Mouse (Mus musculus): ENCODE measurements around the gene R3hdm2.

R3hdm2 gene

DNA sequence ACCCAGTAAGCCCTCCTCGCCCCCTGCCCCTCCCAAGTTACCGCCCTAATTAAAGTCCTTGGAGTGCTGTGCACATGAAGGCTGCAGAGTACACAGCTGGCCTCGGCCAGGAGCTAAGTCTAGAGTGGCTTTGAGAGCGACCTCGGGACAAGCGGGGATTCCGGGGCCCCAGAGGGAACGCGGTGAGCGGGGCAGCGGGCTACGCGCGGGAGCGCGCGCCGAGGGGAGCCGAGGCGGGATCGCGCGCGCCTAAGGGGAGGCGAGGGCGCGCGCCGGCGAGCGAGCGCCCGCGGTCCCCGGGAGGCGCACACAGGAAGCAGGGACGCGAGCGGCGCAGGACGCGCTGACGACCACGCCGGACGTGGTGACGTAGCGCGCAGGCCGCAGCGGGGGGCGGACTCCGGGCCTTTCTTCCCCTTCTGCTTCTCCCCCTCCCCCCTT, at the start of gene R3hdm2:
R3hdm2 (plus strand) TSS at position 77 of the 441 bp plus-strand sequence.
- peak; percentile 98 for ATAC-seq (ENCODE audit: low TSS enrichment)

DNA sequence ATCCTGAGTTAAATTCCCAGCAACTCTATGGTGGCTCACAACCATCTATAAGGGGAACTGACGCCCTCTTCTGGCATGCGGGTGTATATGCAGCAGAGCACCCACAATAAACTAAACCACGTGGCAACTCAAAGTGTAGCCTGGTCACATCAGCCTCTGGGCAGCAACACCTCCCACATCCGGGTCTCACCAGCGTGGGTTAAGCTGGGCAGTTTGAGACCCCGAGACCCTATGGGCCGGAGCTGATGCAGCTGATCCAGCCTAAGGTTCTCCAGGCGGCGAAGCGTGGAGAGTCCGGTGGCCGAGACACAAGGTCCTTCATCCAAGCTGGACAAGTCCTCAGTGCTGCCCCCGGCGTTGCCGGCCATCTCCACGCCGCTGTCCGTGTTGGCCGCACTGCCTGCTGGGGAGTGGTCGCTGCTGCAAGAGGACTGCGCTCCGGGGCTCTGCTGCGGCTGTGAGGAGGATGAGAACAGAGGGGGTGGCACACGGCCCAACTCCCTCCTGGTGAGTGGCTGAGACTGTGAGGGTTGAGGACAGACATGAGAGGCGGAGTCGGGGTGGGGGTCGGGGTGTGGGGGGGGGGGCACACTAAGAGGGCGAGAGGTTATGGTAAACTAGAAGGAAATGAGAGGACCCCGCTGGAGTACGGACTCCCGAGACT, 47.8 kb upstream of the R3hdm2 start:
- no peak for ATAC-seq (ENCODE audit: low TSS enrichment)

DNA sequence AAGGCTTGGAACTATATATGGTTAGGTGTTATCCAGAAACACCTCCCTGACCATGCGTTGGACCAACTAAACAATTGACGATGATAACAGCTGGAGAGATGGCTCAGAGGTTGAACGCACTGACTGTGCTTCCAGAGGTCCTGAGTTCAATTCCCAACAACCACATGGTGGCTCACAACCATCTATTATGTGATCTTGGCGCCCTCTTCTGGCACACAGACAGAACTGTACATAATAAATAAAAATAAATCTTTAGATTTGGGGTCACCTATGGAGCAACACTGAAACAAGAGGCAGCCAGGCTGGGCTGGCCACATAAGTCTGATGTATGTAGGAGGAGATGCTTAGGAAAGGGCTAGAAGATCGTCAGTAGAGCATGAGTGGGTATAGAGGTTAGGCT, 47.0 kb upstream of the R3hdm2 start:
- ATAC-seq (ENCODE audit: low TSS enrichment): no peak

- no peak for ATAC-seq (ENCODE audit: low TSS enrichment)
These were observed 44.9 kb upstream of the R3hdm2 start for GRCm38 (mm10) chr10:127335271-127335670.

GRCm38 (mm10) chr10:127336952-127337351, 43.2 kb upstream of the R3hdm2 start:
- no peak for ATAC-seq (ENCODE audit: low TSS enrichment)

GRCm38 (mm10) chr10:127337536-127338099, 42.5 kb upstream of the R3hdm2 start:
- ATAC-seq (ENCODE audit: low TSS enrichment): no peak

- peak; percentile 82 for ATAC-seq (ENCODE audit: low TSS enrichment)
These were observed 41.0 kb upstream of the R3hdm2 start for GRCm38 (mm10) chr10:127338930-127339682.

DNA sequence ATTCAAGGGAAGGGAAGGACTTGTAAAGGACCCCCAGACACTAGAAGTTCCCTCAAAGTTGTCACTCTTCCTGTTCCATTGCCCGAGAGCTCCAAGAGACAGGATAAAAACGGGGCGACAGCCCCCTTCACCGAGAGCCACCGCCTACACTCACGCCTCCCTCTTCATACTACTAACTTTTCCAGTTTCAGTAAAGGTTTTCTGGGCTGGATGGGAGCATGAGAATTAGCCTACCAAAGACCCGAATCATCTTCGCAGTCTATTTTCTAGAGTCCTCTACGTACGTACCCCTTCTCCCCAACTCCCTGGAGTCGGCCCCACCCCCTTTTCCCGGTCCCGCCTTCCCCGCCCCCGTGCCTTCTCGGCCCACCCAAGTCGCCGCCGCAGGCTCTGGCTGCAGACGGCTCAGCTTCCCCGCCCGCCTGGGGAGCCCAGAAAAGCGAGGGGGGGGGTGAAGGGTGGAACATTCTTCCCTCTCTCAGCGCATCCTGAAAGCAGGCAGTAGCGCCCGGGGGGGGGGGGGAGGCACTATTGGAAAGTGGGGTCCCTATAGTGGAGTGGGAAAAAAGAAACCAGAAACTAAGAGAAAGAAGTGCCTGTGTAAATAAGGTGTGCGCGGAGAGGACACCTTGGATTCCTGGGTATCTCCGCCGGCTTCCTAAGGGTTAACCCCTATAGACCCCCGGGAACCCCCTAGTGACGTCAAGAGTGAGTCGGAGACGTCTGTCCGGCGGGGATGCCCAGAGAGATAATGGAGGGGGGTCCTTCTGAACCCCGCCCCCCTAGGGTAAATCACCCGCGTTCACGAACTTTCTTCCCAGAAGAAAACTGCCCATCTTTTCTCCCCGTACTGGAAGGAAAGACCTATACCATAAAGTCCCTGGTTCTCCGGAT, 40.2 kb upstream of the R3hdm2 start:
- no peak for ATAC-seq (ENCODE audit: low TSS enrichment)

DNA sequence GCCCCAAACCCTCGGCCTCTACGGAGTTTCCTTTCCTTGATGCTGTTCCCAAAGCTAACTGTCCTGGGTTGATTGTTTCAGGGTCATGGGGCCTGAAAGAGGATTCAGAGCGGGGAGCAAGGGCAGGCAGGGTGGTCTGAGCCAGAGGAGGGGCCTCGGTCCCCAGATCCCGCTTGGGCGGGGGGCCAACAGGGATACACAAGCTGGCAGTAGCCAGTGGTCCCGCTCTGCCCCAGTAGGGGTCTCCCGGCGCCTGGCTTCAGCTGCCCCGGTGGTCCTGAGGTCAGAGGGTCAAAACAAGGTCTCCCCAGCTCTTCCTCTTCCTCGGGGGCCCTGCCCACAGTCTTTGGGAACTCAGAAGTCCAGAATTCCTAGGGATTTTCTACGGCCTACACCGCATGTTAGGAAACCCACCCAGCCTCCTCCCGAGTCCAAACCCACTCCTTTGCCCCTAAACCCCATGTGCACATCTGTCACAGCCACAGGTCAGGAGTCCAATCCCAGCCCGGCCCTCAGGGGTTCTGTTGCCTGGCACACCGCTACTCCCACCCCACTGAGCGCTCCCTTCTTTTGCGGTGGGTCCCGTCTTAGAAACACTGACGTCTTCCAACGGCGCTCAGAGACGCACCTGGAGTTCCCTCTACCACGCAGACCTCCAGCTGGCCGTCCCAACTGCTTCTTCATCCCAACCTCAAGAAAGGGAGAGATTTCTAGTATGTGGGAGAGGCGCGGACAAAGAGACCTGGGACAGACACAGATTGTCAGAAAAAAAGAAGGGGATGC, 39.4 kb upstream of the R3hdm2 start:
- no peak for ATAC-seq (ENCODE audit: low TSS enrichment)

DNA sequence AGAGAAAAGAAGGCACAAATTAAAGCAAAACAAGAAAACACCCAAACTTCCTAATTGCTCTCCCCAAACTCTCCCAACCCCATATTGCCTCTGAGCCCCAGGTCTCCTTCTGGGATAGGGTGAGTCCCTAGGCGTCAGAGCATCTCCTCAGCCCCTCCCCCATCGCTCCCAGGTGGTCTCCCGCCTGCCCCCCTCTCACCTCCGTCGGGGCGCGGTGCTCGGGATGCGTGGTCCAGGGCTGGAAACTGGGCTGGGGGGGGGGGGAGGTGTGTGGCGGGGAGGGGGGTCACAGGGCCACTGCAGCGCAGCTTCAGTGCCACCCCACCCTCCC, 38.8 kb upstream of the R3hdm2 start:
- ATAC-seq (ENCODE audit: low TSS enrichment): no peak

DNA sequence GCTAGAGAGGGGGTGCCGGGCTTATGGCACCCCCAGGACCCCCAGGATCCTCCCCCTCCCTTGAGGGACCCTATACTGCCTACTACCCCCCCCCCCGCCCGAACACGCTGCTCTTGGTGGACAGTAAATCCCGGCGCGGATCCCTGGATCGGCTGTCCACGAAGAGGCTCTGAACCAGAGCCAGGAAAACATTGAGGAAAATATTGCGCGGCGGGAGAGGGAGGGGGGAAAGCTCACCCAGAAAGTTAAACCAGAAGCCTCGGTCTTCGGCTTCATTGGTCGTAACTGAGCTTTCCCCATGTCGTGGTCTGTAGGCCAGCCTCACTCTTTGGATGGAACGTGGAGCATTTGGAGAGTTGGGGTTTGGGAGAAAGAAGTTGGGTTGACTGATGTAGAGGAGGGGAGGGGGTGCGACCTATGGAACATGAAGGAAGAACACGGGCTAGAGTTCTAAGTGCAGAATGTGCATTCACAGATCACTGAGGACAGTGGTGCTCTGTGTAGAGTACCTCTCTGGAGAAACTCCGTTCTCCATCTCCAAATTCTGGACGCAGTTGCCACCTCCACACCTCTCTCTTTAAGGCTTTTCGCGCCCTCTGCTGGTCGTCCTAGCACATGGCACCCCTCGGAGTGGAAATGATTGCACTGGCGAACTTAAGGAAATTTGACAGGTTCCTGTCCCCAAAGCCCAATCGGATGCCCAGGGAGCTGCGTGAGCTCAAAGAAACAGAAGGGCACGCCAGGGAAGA, 38.1 kb upstream of the R3hdm2 start, which contains the start of gene Gli1:
Gli1 (minus strand) TSS at position 84 of the 749 bp plus-strand sequence.
- ATAC-seq (ENCODE audit: low TSS enrichment): peak; percentile 58

DNA sequence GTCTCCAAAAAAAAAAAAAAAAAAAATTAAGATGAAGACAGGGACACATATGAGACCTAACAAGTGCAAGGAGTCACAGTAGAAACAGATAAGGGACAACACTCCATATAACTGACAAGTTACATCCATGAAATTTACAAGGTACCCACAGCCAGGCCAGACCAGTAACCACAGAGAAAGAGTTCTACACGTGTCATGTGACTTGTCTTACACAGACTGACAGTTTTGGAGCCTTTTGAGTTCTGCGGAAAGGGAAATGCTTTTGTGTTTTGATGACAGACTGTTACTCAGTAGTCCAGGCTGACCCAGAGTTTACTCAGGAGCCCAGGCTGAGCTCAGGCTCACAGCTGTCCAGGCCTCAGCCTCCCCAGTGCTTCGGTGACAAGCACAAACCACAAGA, 37.1 kb upstream of the R3hdm2 start:
- no peak for ATAC-seq (ENCODE audit: low TSS enrichment)

- ATAC-seq (ENCODE audit: low TSS enrichment): no peak
These were observed 34.0 kb upstream of the R3hdm2 start for GRCm38 (mm10) chr10:127346173-127346572.

- ATAC-seq (ENCODE audit: low TSS enrichment): no peak
These were observed 31.2 kb upstream of the R3hdm2 start for GRCm38 (mm10) chr10:127348957-127349356.

DNA sequence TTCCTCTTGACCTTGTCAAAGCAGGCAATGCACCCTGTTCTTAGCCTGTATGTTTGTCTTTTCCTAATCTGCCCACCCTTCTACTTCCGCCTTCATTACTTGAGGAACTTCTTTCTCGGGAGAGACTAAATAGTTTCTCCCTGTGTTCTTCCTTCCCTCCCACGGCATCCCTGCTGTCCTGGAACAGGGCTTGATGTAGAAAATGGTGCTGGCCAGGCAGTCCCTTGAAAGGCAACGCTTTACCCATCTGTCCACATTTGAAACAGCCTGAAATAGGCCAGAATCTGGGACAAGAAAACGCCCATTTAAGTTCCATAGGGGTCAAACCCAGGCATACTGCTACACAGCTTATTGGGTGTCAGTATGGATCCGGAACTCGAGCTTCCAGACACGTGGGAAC, 30.3 kb upstream of the R3hdm2 start:
- ATAC-seq (ENCODE audit: low TSS enrichment): peak; percentile 35; the same call in 1 of the 2 replicates

DNA sequence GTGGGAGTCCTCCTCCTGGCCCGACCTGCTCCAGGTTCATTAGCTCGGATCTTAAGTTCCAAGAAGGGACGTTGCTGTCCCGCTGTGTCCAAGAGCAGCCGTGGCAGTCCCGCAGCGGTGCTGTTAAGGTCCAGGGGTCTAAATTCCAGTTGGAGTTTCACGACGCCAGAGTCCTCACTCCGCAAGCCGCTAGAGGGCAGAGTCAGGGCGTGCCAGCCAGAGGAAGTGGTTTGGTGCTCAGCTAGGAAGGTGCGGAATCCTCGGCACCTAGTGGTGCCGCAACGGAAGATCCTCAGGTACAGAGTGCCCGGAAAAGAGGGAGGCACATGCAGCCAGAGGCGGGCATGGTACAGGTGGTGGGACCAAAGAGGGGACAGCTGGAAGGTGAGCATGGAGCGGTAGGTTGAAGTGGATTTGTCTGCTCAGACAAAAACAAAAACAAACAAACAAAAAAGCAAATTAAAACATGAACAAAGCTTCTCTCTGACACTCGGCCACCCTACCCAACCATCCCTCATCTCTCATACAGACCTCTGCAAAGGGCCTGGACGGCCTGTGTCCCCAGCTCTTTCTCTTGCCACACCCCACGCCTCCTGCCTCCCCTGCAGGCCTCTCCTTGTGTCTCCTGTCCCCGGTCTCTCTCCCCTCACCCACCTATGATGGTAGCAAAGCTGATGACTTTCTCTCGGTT, 29.4 kb upstream of the R3hdm2 start:
- peak; percentile 49 for ATAC-seq (ENCODE audit: low TSS enrichment)

DNA sequence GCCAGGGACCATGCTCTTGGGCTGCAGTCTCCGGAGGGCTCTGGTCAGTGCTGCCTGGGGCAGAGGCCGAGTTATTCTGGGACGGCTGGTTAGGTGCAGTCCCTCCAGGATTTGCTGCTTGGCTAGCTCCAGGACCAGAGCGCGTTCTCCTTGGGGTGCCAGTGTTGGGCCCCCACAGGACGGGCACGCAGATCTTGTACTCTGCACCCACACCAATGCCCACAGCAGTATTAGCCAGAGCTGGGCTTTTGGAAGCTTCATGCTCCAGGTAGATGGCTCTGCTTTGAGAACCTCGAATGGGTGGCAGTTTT, 28.9 kb upstream of the R3hdm2 start:
- ATAC-seq (ENCODE audit: low TSS enrichment): no peak

- ATAC-seq (ENCODE audit: low TSS enrichment): no peak
These were observed 28.4 kb upstream of the R3hdm2 start for GRCm38 (mm10) chr10:127351719-127352118.

DNA sequence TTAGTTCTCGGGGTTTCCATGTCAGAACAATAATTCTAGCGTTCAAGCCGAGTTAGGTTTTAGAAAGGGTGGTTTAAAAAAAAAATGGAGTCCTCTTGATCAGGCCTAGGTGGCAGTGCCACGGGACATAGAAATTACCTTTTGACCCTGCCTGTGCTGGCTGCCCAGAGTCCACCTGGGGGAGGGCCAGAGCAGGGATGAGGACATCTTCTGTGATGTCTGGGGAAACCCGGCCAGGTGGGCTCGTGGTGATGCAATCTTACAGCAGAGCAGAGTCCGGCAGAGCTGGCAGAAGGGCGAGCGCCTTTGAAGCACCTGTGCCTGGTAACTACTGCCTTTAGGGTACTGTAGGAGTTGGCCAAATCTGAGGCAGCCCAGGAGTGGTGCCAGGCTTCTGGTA, 27.9 kb upstream of the R3hdm2 start:
- ATAC-seq (ENCODE audit: low TSS enrichment): no peak

DNA sequence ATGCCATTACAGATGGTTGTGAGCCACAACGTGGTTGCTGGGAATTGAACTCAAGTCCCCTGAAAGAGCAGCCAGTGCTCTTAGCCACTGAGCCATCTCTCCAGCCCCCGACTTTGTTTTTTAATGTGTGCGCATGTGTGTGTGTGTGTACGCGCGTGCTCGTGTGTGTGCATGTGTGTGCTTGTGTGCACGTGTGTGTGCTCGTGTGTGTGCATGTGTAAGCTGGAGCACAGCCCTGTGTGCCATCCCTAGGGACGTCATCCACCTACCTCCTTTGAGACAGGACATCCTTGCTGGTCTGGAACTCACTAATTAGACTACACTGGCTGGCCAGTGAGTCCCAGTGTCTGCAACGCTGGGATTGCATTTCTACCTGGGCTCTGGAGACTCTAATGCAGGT, 27.4 kb upstream of the R3hdm2 start:
- no peak for ATAC-seq (ENCODE audit: low TSS enrichment)

Data from frontal cortex, adult (tissue).